Mouse (Mus musculus) testis, postnatal 14 days (tissue): Measurements from ENCODE around the gene Cyb5rl.

Experiments used
- DNase-seq: peaks from one replicate; pipeline ENCODE4 v3.0.0; 2021; ENCODE audit warnings: low spot score

The Cyb5rl gene

DNA sequence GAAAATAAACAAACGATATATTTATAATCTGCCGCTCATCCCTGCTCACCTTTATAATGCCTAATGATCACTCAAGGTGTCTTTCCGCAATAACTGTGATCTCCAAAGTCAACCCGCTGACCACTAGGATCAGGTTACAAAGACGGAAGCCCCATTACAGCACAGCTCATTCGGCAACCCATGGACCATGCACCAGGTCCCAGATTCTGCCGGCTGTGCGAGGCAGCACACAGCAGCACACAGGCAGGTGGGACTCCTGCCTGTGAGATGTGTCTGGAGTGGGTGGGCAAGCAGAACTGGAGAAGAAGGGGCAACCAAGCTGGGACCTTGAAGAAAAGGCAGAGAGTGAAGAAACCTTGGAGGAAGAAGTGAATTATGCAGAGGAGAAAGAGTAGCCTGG, 47.5 kb downstream of the Cyb5rl start:
- no peak for DNase-seq

GRCm38 (mm10) chr4:107117741-107118385, 51.1 kb downstream of the Cyb5rl start:
- no peak for DNase-seq

GRCm38 (mm10) chr4:107119056-107119455, 52.3 kb downstream of the Cyb5rl start:
- no peak for DNase-seq

DNA sequence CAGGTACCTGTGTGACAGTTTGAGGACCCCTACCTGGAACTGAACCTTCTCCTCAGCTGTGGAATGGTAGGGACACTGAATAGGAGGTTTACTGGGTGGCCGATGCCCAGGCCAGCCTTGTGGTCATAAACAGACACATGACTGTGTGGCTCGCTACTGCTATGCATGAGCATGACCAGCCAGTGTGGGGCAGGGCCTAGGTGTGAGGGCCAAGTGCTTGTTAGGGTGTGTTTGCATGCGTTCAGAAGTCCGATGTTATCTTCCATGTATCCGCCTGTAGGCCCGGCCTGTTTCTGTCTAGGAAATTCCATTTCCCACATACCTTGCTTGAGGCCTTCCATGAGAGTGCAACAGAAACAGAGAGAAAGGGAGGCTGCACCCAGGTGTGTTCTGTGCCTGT, 53.9 kb downstream of the Cyb5rl start:
- DNase-seq: no peak

DNA sequence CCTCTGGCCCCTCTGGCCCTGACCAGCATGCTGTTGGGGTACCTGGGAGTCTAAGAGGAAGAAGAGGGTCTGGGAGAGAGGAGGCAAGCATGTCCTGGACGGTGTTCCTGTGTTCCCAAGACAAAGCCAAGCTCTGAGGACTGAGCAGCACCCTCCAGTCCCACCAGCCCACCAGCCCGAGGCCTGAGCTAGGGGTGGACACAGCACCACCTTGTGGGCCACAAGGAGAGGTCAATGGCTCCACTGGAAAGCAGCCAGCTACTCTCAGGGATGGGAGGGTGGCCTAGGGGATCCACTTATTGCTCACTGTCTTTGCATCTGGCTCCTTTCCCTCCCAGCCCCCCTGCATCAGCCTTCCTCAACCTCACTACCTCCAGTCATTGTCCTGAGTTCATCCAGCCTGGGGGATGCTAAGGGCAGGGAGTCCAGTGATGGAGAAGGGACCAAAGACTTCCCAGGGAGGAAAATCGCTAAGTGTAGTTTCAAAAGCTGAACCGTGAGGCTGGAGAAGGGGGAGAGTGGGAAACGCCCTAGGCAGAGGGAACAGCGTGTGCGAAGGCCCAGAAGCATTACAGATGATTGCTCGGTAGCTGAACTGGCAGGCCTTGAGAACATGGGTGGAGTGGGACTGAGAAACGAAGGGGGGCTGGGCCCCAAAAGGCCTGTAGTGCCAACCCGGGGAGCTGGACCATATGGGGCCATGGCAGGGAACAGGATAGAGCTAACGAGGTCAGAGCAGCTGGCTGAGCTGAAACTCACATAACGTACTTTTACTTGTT, 54.6 kb downstream of the Cyb5rl start:
- peak; percentile 22 for DNase-seq

- DNase-seq: no peak
These were observed 57.6 kb downstream of the Cyb5rl start for GRCm38 (mm10) chr4:107124376-107124775.

GRCm38 (mm10) chr4:107125101-107125500, 58.3 kb downstream of the Cyb5rl start:
- no peak for DNase-seq

DNA sequence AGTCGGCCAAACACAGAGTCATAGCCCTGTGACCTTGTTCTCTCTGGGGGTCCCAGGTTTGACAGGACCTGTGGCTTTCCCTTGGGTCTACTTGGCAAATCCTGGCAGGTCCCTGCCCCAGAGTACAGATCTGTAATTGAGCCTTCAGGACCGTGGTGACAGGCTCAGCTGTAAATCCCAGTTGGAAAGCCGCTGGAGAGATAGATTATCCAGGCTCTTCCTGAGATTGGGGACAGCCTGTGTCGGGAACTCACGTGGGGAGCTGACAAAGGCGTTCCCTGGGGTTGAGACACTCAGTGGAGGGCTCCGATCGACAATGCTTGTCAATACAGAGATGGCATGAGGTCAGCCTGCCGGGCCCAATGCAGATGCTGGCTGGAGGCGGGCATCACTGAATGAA, 59.6 kb downstream of the Cyb5rl start:
- DNase-seq: no peak

GRCm38 (mm10) chr4:107126891-107127524, 60.2 kb downstream of the Cyb5rl start:
- DNase-seq: no peak

- DNase-seq: no peak
These were observed 61.3 kb downstream of the Cyb5rl start for GRCm38 (mm10) chr4:107127901-107128669.

DNA sequence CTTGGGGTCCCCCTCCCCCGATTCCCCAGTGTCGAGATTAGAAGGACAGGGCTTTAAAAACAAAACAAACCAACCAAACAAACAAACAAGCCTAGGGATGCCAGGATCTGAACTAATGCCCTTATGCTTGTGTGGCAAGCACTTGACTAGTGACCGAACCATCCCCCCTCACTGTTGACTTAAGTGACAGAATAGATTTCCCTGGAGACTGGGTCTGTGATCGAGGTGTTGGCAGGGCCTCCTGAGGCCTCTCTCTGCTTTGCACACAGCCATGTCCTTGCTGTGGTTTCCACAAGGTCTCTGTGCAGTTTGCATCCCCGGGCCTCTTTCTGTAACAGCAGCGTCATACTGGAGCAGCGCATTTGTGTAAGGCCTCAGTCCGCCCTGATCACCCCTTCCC, 62.6 kb downstream of the Cyb5rl start:
- DNase-seq: no peak

DNA sequence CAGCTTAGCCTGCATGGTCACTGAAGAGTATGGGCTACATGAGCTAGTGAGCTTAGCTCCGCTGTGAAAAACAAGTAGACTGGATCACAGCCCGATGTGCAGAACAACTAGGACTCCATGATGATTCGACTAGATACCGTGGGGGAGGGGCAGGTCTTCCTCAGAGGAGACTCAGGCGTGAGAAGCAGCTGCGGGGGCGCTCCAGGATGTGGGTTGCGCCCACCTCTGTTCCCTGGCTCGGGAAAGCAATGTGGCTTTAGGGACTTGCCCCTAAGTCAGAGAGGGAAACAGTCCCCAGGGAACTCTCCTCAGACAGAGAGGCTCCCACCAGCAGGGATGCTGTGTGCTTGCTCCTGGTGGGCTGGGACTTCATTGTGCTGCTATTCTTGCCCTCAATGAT, 63.7 kb downstream of the Cyb5rl start:
- DNase-seq: peak; percentile 39

DNA sequence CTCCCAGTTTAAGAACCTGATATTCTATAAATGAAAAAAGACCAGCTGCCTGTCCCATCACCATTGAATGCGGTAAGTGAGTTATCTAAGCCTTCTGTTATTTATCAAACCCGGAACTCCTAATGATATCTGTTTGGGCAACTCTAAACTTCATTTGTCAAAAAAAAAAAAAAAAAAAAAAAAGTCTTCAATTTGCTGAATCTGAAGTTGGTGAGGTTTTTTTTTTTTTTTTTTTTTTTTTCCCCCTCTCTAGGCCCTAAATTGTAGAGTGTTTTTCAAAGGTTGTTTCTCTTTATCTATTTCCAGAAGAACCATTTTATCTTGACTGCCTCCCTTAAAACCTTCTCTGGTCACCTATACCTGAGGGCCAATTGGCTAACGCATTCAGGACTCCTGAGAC, 68.1 kb downstream of the Cyb5rl start:
- no peak for DNase-seq

GRCm38 (mm10) chr4:107135663-107136062, 68.9 kb downstream of the Cyb5rl start:
- DNase-seq: no peak

GRCm38 (mm10) chr4:107136531-107136930, 69.7 kb downstream of the Cyb5rl start:
- no peak for DNase-seq
